Mouse (Mus musculus): ENCODE measurements around the gene Hivep3.

GRCm38 (mm10) chr4:119947232-119948162 lies 213.9 kb downstream of the Hivep3 start:
- TF ChIP-seq CTCF (conservative IDR thresholded peaks at IDR 0.05; ENCODE audit: insufficient read depth, insufficient read length, low read depth, low read length) (no peak), POLR2A (IDR thresholded peaks at IDR 0.05; ENCODE audit: low read depth, low read length) (no peak)
